Mouse (Mus musculus) T-cell, adult 2 months (primary cell): ENCODE results near the gene Tmem170.

Experiments used
- DNase-seq: peaks from one replicate; pipeline ENCODE4 v3.0.0; 2022; ENCODE audit warnings: low spot score

Gene Tmem170

DNA sequence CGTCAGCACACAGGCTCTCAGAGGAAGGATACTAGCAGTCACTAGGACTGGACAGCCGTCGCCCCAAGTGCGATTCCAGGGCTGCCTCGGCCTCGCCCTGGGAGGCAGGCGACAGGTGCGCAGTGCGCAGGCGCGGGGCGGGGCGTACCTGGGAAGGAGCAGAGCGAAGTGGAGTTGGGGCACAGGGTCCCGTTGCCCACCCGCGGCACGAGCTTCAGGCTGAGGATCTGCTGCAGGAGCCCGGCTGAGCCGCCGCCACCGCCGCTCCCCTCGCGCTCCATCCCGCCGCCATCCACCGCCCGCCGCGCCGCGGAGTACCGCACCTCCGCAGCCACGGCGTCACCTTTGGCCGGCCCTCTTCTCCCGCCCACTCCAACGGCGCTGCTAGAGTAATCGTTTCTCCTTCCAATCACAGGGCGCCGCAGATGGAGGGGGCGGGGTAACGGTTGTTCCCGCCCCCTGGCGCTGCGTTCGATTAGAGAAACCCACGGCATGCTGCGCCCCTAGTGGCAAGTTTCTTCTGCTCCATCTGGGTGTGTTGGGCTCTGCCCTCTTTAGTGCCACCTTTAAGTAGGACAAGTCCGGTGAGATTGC, at the start of gene Tmem170:
TSS of gene Tmem170 (minus strand) at position 396 of the 594 bp plus-strand sequence.
- DNase-seq, result peak; percentile 97

DNA sequence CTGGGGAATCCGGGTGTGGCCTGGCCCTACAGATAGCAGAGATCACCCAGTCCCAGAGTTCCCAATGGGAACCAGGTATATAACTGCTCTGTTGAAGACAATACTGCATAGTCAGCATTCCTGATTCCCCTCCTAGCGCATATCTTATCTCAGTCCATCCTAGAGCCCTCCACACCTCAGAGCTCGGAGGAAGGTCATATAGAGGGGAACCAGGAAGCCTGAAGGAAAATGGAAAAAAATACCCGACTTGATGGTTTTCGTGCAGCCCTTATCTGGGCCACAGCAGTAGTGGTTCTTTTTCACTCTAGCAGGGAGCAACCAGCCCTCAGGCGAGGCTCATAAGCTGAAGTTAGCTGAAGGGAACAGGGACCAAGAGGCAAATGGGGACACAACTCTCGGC, 48.4 kb upstream of the Tmem170 start:
- DNase-seq, result no peak

DNA sequence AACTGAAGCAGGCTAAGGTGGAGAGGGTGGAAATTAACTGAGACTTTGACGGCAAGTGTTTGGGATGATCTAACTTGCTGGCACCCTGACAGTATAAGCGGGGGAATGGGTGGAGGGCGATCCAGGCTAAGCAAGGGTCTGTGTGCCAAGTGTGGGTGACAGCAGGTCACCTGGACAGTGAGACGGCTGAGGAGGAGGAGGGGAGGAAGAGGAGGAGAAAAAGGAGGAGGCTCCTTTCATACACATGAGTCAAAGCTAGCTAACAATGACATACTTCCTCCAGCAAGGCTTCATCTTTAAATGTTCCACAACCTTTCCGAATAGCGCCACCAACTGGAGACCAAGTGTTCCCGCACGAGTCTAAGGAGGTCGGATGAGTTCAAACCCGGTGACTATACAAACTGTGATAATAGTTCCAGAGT, 46.8 kb upstream of the Tmem170 start:
- peak; percentile 46 for DNase-seq

DNA sequence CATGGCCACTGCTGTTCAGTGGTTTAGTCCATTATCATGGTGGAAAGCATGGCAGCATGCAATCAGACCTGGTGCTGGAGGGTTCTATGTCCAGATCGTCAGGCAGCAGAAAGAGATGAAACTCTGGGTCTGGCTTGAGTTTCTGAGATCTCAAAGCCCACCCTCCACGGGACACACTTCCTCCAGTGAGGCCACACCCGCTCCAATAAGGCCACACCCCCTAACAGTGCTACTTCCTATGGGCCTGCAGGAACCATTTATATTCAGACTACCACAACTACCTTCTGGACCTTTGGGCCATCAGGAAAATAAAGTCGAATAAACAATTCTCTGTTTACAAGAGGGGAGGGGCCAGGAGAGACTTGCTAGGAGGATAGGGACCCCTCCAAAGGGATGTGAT, 44.4 kb upstream of the Tmem170 start:
- no peak for DNase-seq

DNA sequence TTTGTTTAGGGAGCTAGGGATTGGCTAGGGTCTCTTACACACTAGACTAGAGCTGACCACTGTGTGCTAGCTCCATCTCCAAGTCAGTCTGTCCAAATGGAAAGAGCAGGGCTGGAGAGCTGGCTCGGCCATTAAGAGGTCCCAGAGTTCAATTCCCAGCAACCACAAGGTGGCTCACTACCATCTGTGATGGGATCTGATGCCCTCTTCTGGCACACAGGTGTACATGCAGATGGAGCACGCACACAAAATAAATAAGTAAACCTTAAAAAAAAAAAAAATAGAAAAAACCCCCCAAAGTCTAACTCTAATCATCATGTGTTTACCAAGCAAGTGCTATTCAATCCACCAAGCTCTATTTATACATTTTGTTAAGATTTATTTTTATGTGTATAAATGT, 43.1 kb upstream of the Tmem170 start:
- DNase-seq, result no peak

DNA sequence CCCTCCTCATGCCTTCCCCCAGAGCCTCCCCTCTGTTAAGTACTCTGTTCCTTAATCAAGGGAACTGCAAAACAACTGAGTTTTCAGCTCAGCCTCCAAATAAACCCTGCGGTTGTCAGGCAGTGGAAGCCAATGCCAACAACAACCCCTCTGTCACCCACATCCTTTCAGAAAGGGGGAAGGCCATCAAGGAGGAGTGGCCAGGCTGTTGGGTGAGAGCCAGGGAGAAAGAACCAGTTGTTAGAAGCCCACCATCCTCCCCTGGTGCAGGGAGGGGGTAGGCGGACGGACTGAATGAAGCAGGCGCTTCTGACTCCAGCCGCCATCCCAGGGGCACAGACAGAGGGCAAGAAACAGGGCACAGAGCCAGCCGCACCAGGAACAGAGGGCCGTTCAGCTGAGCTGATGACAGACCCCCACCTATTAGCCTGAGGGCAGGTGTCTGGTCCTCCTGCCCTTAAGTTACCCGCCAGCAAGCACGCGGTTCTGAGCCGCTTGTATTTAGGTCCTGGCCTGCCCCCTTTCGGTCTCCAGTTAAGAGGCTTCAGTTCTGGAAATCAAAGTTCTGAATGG, 36.4 kb upstream of the Tmem170 start:
- no peak for DNase-seq

DNA sequence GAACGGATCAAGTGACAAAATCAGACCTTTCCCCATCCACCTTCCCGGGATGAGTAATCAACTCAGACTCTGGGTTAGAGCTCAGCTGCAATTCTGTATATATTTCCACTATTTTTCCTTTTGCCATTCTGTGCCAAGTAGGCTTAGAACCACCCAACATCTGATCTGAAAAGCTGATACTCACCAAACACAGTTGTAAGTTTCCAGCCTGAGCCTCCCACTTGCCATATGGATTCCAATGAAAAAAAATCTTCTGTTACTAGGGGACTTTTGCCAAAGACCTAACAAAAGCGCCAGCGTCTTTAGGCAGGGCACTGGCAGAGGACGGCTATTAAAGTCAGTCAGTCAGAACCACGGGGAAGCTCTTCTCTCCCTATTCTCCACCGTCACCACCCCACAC, 35.0 kb upstream of the Tmem170 start:
- no peak for DNase-seq

DNA sequence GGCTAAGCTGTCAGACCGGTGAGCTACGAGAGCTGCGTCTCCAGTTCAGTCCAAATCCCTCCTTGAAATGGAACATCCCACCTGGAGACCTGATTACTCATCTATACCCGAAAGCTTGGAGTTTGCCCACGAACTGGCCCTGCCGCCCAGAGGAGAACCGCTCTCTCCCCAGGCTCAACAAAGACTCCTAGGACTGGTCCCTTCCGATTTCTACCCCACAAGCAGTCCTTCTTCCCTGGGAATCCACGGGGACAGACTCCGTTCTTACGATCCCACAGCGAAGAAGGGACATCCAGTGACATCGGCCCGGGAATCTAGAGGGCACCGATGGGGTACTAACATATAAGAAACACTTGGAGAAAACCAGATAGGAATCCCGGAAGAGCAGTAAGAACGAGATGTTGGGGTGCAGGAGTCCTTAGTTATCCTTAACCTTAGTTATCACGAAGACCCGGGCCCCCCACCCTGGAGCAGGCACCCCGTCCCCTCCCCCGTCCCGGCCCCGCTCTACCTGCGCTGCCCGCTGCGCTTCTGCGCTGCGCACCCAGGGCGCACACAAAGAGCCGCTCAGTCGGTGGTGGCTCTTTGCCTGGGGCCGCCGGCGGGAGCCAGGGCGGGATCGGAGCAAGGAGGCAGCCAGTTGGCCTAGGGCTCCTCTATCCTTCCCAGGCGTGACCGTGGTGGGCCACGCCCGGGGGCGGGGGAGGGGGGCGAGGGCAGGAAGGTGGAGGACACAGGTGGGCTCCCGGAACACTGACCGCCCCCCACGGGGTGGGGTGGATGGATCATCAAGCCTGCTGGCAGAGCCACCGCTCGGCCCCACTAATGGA, 33.3 kb upstream of the Tmem170 start, which contains the start of gene Chst5:
TSS of gene Chst5 (minus strand) at position 827 of the 830 bp plus-strand sequence.
- DNase-seq, result no peak

DNA sequence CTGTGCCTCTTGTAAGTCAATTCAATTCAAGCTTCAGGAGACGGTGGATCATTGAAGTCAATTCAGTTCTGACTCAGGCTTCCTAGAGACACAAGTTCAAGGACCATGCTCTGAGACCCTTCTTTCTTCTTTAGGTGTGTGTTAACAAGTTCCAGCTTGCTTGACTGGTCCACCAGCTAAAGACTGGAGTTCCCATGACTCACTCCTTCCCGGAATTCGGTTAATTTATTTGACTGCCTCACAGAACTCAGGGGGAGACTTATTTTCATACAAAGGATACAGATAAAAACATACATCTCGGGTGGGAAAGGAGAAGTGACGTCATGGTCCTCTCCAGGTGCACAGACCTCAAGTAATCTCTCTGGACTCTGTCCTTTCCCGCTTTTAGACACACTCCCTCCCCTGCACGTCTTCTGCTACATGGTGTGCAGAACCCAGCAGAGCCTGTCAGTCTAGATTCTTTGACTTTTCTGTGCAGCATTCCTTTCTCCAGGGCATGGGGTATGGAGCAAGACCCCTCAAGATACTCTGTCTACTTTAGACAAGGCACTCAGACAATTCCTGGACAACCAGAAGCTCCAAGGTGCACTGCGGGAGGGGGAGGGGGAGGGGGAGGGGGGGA, 29.1 kb upstream of the Tmem170 start:
- no peak for DNase-seq

DNA sequence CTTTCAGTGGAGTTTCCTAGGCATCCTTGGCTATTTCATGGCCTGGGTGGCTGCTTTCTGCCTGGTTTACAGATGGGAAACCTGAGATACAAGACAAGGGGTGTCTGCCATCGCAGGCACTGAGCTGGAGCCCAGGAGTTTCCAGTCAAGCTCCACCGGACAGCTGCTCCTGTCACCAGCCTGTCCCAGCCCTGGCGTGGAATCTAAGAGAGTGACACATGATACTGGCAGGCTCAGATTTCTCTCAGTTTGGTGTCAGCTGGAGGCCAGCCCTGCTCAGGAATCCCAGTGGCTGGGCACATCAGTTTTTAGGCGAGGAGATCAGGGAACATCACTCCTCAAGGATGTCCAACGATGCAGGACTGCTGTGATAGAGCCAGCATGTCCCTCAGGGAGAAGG, 25.5 kb upstream of the Tmem170 start:
- DNase-seq, result no peak

DNA sequence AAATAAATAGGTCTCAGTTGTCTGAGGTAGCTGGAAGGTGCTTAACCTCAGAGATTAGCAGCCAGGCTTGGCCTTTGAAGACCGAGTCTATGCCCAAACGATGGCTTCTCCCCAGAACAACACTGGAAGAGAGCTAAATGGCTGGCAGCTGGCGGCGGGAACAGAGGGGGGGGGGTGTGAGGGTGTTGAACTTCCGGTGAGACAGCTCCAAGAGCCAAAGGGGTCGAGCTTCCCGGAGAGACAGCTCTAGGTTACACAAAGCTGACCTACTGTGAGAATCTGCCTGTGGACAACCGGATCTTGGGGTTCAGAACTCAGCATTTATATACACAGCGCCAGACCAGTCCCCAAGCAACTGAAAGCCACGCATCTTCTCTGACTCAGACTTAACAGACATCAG, 22.0 kb upstream of the Tmem170 start:
- DNase-seq, result no peak

DNA sequence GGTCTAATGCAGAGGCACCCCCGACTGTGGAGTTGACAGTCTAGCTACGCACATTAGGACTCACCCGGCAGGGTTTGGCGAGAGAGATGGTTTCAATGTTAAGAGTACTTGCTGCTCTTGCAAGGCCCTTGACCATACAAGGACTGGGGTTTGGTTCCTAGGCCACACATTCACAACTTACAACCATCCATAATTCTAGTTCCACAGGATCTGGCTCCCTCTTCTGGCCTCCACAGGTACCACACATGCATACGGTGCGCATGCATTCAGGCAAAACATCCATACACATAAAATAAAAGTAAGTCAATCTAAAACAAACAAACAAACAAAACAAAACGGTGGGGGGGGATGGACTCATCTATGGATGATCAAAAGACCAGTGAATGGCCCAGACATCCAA, 18.4 kb upstream of the Tmem170 start:
- no peak for DNase-seq

DNA sequence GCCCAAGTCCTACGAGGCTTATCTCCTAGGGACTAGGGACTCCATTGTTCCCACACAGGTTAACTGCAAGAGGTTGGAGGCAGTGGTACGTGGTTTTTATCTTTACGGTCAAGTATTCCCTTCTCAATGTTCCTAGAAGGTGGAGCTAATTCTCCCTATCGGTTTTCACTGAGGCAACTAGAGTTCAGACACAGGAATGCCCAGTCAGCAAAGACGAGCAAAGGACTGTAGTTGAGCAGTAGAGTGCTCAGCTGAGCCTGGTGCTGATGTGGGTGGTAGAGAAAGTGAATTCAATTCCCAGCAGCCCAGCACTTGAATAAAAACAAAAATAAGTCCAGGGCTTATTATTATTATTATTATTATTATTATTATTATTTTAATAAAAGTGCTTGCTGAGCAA, 16.1 kb upstream of the Tmem170 start:
- DNase-seq, result no peak

DNA sequence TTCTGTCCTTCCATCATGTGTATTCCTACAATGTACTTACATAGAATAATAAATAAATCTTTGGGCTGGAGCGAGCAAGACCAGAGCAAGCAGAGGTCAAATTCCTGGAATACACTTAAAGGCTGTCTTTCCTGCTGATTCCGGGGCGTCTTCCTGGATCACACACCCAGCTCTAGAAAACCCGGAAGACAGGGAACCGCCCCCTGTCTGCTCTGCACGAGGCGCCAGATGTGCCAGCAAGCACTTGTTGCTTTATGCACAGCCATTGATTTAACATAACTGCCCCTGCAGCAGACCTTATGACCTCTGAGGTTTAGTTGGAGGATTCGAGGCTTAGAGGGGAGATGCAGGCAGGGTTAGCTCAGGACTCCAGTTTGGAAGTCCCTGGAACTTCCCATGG, 15.4 kb upstream of the Tmem170 start:
- DNase-seq, result no peak

DNA sequence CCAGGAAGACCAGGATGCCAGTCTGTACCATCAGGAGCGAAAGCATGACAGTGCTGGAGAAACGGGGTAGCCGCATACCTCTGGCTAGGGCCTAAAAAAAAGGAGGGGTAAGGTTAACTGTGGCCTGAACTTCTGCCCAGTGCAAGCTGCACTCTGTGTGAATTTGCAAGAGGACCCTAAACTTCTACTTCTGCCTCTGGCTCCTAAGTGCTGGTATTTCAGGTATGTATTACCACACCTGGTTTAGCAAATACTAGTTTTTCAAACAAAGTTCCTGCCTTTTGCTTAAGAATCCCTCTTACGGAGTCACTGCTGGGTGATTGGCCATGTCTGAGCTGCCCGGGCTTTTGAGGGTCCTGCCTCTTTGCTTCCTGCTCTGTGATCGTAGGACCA, 14.4 kb upstream of the Tmem170 start:
- no peak for DNase-seq

DNA sequence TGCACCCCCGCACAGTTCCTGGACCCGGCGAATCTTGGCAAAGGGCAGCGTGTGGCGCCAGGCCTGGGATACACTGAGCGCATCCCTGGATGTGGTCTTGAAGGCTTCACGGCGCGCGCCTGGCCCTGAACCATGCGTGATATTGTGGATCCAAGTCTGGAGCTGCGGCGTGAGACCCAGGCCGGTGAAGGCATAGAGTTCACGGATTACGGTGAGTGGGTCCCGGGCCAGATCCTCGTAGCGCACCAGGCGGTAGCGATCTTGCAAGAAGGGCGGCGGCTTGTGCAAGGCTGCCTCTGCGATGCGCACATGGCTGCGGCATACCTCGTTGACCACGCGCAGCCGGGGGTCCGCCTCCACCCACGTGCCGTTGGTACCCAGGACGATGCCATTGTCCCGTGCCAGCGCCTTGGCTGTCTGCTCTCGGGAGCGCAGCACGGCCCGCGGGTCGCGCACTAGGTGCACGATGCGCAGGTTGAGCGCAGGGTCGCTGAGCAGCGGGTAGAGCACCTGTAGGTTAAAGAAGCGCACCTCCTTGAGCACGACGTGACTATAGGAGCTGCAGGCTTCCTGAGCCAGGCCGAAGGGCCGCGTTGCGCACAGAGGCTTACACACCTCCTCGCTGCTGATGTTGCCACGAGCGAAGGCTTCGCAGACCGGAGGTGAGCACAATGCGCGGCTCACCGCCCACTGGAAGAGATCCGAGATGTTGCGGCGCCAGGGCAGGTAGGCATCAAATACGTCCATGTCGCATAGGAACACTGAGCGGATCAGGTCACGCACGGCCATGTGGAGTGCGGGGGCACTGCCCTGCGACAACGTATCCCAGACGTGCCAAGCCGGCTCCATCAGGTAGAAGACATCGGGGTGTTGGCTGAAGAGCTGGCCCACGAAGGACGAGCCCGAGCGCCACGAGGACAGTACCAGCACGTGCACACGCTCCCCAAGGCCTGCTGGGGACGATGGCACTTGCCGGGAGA, 13.7 kb upstream of the Tmem170 start:
- DNase-seq, result no peak

DNA sequence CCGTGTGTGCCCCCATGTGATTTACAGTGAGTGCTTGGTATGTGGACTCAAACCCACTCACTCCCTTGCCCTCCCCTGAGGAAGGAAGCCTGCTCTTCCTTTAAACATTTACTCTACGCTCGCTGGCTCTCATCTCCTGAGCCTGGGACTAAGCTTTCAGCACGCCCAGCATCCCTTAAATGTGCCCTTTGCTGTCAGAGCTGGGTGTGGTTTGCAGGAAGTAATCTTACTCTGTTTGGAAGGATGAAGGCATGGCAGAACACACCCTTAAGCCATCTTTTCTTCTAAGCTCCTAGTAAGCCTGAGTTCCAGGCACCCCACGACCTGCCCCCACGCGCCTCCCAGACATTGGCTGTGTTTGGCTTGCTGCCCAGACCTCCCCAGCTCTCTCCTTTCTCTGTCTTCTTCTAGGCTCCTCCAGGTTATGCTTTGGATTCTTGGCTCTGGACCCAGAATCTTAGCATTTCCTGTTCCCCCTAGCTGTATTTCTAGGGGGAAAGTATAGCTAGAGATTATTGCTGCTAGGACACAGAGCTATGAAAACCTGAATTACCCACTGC, 11.6 kb upstream of the Tmem170 start:
- no peak for DNase-seq

DNA sequence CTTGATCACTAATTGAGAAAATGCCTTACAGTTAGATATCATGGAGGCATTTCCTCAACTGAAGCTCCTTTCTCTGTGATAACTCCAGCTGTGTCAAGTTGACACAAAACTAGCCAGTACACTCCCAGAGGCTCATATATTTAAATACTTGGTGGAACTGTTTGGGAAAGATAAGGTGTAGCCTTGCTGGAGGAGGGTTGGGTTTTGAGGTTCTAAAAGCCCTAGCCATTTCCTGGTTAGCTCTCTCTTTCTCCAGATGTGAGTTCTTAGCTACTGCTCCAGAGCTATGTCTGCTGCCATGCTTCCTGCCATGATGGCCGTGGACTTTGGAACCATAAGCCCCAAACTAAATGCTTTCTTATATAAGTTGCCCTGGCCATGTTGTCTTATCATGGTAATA, 10.9 kb upstream of the Tmem170 start:
- no peak for DNase-seq

DNA sequence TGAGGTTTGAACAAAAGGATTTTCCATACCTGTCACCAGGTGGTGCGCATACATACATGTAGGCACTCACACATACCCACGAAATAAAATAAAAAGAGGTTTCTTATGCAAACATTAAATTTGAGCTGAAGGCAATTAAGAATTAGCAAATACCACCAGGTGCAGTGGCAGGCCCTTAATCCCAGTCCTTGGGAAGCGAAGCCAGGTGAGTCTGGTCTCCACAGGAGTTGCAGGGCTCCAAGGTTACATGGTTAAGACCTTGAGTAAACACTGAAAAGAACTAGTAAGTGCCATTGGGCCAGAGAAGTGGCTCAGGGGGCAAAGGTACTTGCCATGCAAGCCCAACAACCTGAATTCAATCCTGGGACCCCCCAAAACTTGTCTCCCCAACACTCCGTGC, 7.1 kb upstream of the Tmem170 start:
- DNase-seq, result no peak

DNA sequence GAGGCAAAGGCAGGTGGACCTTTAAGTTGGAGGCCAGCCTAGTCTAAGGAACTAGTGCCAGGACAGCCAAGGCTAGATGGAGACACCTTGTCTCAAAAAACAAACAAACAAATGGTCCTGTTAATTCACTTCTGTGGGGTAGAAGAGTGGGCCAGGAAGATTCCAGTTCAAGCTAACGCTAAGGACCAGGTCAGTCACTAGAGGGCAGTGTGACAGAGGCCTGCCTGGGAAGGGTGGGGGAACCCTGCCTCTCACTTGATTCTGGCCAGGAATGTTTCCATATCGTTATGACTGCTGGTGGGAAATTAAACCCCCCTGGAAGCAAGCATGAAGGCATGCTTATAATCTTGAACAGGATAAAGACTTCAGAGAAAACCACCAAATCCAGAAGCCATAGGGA, 5.0 kb upstream of the Tmem170 start:
- DNase-seq, result peak; percentile 31

DNA sequence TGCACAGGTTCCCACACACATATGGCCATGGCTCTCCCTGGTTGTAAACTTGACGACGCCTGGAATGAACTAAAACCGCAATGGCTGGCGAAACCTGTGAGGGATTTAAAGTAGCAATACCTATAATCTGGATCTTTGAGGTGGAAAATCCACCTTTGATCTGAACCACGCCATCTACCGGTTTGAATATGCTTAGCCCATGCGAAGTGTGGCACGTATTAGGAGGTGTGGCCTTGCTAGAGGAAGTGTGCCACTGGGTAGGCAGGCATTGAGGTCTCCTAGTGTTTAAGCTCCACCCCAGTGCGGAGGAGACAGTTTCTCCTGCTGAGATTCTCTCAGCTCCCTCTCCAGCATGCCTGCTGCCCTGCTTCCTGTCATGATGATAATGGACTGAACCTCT, 1.2 kb upstream of the Tmem170 start:
- DNase-seq, result peak; percentile 20
